Comparison of ENCODE assay signal across 36 mouse cellular contexts in the genomic region with DNA sequence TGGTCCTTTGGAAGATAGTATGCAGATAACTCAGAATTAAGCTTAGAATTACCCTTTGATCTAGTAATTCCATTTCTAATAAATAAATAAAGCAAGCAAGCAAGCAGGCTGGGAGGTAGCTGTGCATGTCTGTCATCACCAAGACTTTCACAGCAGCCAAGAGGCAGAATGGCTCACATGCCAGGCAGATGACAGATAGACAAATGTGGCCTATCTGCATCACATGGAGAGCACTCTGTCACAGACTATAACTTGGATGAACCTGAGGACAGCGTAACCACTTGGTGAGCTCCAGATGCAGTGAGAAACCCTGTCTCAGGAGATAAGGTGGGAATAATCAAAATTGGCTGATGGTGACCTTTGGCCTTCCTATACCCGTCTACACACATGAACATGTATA. TPM values are rescaled to one million over a fixed set of nuclear protein-coding genes. Genes with fewer than 3 reads are reported as not detected.
DNase-seq lines count a peak whose midpoint lies in the region; ATAC-seq and TF ChIP-seq lines count a peak whose summit lies in the region.
"Had no signal": no experiment of that assay in that cellular context is flagged by ENCODE, and none has a peak within 500 bp of the region (broad histone marks: within the 10 kb centered on the region; RNA-seq: fewer than 3 reads in every experiment).

No protein-coding gene starts in this region.

- H3K4me2 ChIP-seq in heart, embryonic 16.5 days (ENCODE audit: low read depth, low read length) = no peak overlapping the region
- H3K4me2 ChIP-seq: forebrain, embryonic 13.5 days; hindbrain, embryonic 15.5 days; kidney, embryonic 15.5 days; limb, embryonic 13.5 days; midbrain, embryonic 15.5 days had no signal

- no peaks in the 10 kb centered on the region for H3K79me2 ChIP-seq in heart, adult 2 months (replicated peaks; ENCODE audit: control insufficient read depth, insufficient read depth, low read length)
- H3K79me2 ChIP-seq in MEL (ENCODE audit: control insufficient read depth, insufficient read depth, low read length, poor library complexity) = no peaks in the 10 kb centered on the region

- H3K4me3 ChIP-seq in heart, adult 2 months = no peak overlapping the region
- H3K4me3 ChIP-seq in heart, embryonic 16.5 days (ENCODE audit: low read length) = no peak overlapping the region
- no peak overlapping the region for H3K4me3 ChIP-seq in MEL (ENCODE audit: control insufficient read depth in 1 of 2, insufficient read depth in 1 of 2, low read depth in 2 of 2, low read length in 2 of 2)
- H3K4me3 ChIP-seq: forebrain, embryonic 13.5 days; hindbrain, embryonic 10.5 days; hindbrain, embryonic 15.5 days; kidney, embryonic 15.5 days; layer of hippocampus, adult 2 months; left cerebral cortex, adult 2 months; limb, embryonic 13.5 days; midbrain, embryonic 10.5 days; midbrain, embryonic 15.5 days had no signal

- H3K4me1 ChIP-seq in heart, adult 2 months (ENCODE audit: control insufficient read depth, insufficient read depth, low read length) = peaks cover 16% of the 10 kb centered on the region
- H3K4me1 ChIP-seq in heart, embryonic 16.5 days (ENCODE audit: control insufficient read depth, insufficient read depth, low read length) = peaks cover 35% of the 10 kb centered on the region
- H3K4me1 ChIP-seq in MEL (ENCODE audit: control insufficient read depth in 1 of 2, insufficient read depth in 2 of 2, low read length in 2 of 2) = peaks cover 4 to 12% of the 10 kb centered on the region in 2 experiments; a peak in 3 of 4 replicates

- WGBS in heart, adult 2 months = 54% methylated on average over 2 of the region's 2 CpGs
- WGBS in heart, embryonic 16.5 days = 40% methylated on average over 2 of the region's 2 CpGs

- H3K9me3 ChIP-seq in heart, embryonic 16.5 days (replicated peaks; ENCODE audit: control insufficient read depth, low read length) = no peaks in the 10 kb centered on the region
- H3K9me3 ChIP-seq in MEL (replicated peaks; ENCODE audit: insufficient read depth, low read length) = no peaks in the 10 kb centered on the region
- H3K9me3 ChIP-seq: forebrain, embryonic 13.5 days; G1E; hindbrain, embryonic 10.5 days; hindbrain, embryonic 15.5 days; kidney, embryonic 15.5 days; limb, embryonic 13.5 days; midbrain, embryonic 10.5 days; midbrain, embryonic 15.5 days had no signal

- TF ChIP-seq POLR2A in heart, adult 2 months (IDR thresholded peaks at IDR 0.05; ENCODE audit: insufficient read depth, low read depth, low read length) = no peak
- TF ChIP-seq POLR2A in MEL (IDR thresholded peaks at IDR 0.05; ENCODE audit: control insufficient read depth in 1 of 2, insufficient read depth in 1 of 2, low read depth in 1 of 2, low read length in 2 of 2, poor library complexity in 1 of 2) = no peak

- no peaks in the 10 kb centered on the region for H3K36me3 ChIP-seq in heart, adult 2 months (ENCODE audit: control insufficient read depth, insufficient read depth, low read length)
- no peaks in the 10 kb centered on the region for H3K36me3 ChIP-seq in heart, embryonic 16.5 days (ENCODE audit: control insufficient read depth, insufficient read depth)
- H3K36me3 ChIP-seq in MEL (ENCODE audit: control insufficient read depth in 1 of 2, insufficient read depth in 2 of 2, low read length in 2 of 2) = peaks cover 0 to 5% of the 10 kb centered on the region in 2 experiments; a peak in 1 of 4 replicates
- H3K36me3 ChIP-seq: hindbrain, embryonic 15.5 days; kidney, embryonic 15.5 days; midbrain, embryonic 10.5 days; midbrain, embryonic 15.5 days had no signal

- intact Hi-C loops in heart, adult 2 months (cut with DNase I) = no loop called here
- intact Hi-C loops in heart, postnatal 10 days (cut with DNase I) = no loop called here
- intact Hi-C loops in left cerebral cortex, postnatal 4 days (cut with DNase I) = no loop called here

- no peak for TF ChIP-seq RAD21 in MEL (IDR thresholded peaks at IDR 0.05; ENCODE audit: low read depth, low read length)

- no peak for ATAC-seq in heart, embryonic 16.5 days (replicated peaks; ENCODE audit: extremely low read depth, insufficient read depth, low FRiP score)
- peak; percentile 64 for ATAC-seq in megakaryocyte-erythroid progenitor cell, adult 5-6 weeks (replicated peaks; ENCODE audit: low FRiP score, low TSS enrichment, poor library complexity, severe bottlenecking)
- ATAC-seq: forebrain, embryonic 13.5 days; midbrain, embryonic 15.5 days; Patski had no signal

- no peak overlapping the region for H3K9ac ChIP-seq in heart, adult 2 months (ENCODE audit: low read depth, low read length)
- no peak overlapping the region for H3K9ac ChIP-seq in heart, embryonic 16.5 days (ENCODE audit: low read length)
- H3K9ac ChIP-seq in MEL (ENCODE audit: control insufficient read depth, low read depth, low read length, poor library complexity, severe bottlenecking) = no peak overlapping the region
- H3K9ac ChIP-seq: forebrain, embryonic 13.5 days; hindbrain, embryonic 15.5 days; kidney, embryonic 15.5 days; limb, embryonic 13.5 days; midbrain, embryonic 15.5 days had no signal

- no peak for DNase-seq in heart, adult 2 months
- DNase-seq in heart, postnatal 10 days = no peak
- DNase-seq in heart, adult 11 months = no peak
- no peak for DNase-seq in MEL (ENCODE audit: low read depth, low spot score)
- DNase-seq in left cerebral cortex, postnatal 4 days = no peak
- DNase-seq: adrenal gland, postnatal 10 days; cerebellum, adult 11 months; cerebellum, adult 9-10 months; cerebellum, postnatal 36 days; gastrocnemius, postnatal 25 days; kidney, adult 18-20 months; kidney, postnatal 25 days; lung, adult 2 months; lung, postnatal 10 days; right cerebral cortex, postnatal 25 days; thymus, postnatal 14 days had no signal

- peak; percentile 88 for TF ChIP-seq EP300 in heart, adult 2 months (IDR thresholded peaks at IDR 0.05; ENCODE audit: insufficient read depth, low read depth, low read length)
- TF ChIP-seq EP300 in MEL (IDR thresholded peaks at IDR 0.05; ENCODE audit: low read depth in 1 of 2, low read length in 2 of 2) = 0 out of 4 replicates have a peak, but pooled peaks of 1 of the 2 experiments have one; percentile 13

- no peak for TF ChIP-seq CTCF in heart, adult 2 months (IDR thresholded peaks at IDR 0.05)
- TF ChIP-seq CTCF in MEL (IDR thresholded peaks at IDR 0.05 in 2 of 3, conservative IDR thresholded peaks at IDR 0.05 in 1 of 3; ENCODE audit: control insufficient read depth in 1 of 3, insufficient read depth in 1 of 3, low read depth in 2 of 3, low read length in 3 of 3, poor library complexity in 1 of 3, severe bottlenecking in 1 of 3) = no peak

- no peak overlapping the region for H3K27ac ChIP-seq in heart, adult 2 months
- peak overlapping the region; percentile 21; the same call in 1 of the 2 replicates for H3K27ac ChIP-seq in heart, embryonic 16.5 days (ENCODE audit: low read length)
- no peak overlapping the region for H3K27ac ChIP-seq in MEL (ENCODE audit: control insufficient read depth, low read depth, low read length)
- H3K27ac ChIP-seq: forebrain, embryonic 13.5 days; hindbrain, embryonic 15.5 days; kidney, embryonic 15.5 days; layer of hippocampus, adult 2 months; left cerebral cortex, adult 2 months; limb, embryonic 13.5 days; macrophage; midbrain, embryonic 10.5 days; midbrain, embryonic 15.5 days had no signal

- no peaks in the 10 kb centered on the region for H3K27me3 ChIP-seq in heart, adult 2 months (ENCODE audit: control insufficient read depth, insufficient read depth, low read length)
- no peaks in the 10 kb centered on the region for H3K27me3 ChIP-seq in heart, embryonic 16.5 days (ENCODE audit: control insufficient read depth, insufficient read depth, low read length)
- no peaks in the 10 kb centered on the region for H3K27me3 ChIP-seq in MEL (ENCODE audit: control insufficient read depth in 1 of 2, insufficient read depth in 2 of 2, low read length in 2 of 2)
- H3K27me3 ChIP-seq: forebrain, embryonic 13.5 days; hindbrain, embryonic 15.5 days; kidney, embryonic 15.5 days; limb, embryonic 13.5 days; midbrain, embryonic 15.5 days; Patski had no signal

RNA-seq across cellular contexts. Expression of a gene that starts 20.8 kb away (rescaled TPM):
- 10 to 100 TPM; 34.9 to 37.5 TPM for total RNA-seq in heart, adult 2 months (2021)
- polyA plus RNA-seq in heart, adult 2 months (2012; rRNA removed) = 34.8 and 37.4 TPM in 2 replicates
- 10 to 100 TPM; 29.3 to 30.4 TPM for total RNA-seq in heart, postnatal 10 days (2021)
- 7.0 and 8.2 TPM in 2 replicates for polyA plus RNA-seq in heart, embryonic 16.5 days (2015; fragmentation: Nextera tagmentation; extraction: Ambion mirVana)
- 27.7 and 29.8 TPM in 2 replicates for total RNA-seq in MEL (2012; rRNA removed)
- 10 to 100 TPM; 62.5 to 69.7 TPM for polyA plus RNA-seq in MEL (2012; ENCODE audit: insufficient read depth in 1 of 2, insufficient read length in 2 of 2, low read depth in 1 of 2, low replicate concordance in 2 of 2, missing spikeins in 1 of 2)
- total RNA-seq in megakaryocyte-erythroid progenitor cell, adult 5-6 weeks (2014; fragmentation: Nextera tagmentation) = 31.6 and 33.3 TPM in 2 replicates
- total RNA-seq in megakaryocyte-erythroid progenitor cell, adult 5-6 weeks (2017) = 9.4 and 10.0 TPM in 2 replicates
- 100 to 1,000 TPM; 184 to 189 TPM for total RNA-seq in left cerebral cortex, postnatal 4 days (2021)

RNA-seq across cellular contexts. Expression of a gene that starts 34.6 kb away (rescaled TPM):
- 10 to 100 TPM; 22.3 to 25.1 TPM for total RNA-seq in heart, adult 2 months (2021)
- polyA plus RNA-seq in heart, adult 2 months (2012; rRNA removed) = 22.4 and 29.3 TPM in 2 replicates
- total RNA-seq in heart, postnatal 10 days (2021) = 10 to 100 TPM; 29.3 to 35.8 TPM
- 38.3 and 42.6 TPM in 2 replicates for polyA plus RNA-seq in heart, embryonic 16.5 days (2015; fragmentation: Nextera tagmentation; extraction: Ambion mirVana)
- 90.6 and 105 TPM in 2 replicates for total RNA-seq in MEL (2012; rRNA removed)
- 100 to 1,000 TPM in 1 of 2 experiments, not detected in 1; 159 TPM for polyA plus RNA-seq in MEL (2012; ENCODE audit: insufficient read depth in 1 of 2, insufficient read length in 2 of 2, low read depth in 1 of 2, low replicate concordance in 2 of 2, missing spikeins in 1 of 2)
- 79.6 and 114 TPM in 2 replicates for total RNA-seq in megakaryocyte-erythroid progenitor cell, adult 5-6 weeks (2014; fragmentation: Nextera tagmentation)
- total RNA-seq in megakaryocyte-erythroid progenitor cell, adult 5-6 weeks (2017) = 58.8 and 83.3 TPM in 2 replicates
- total RNA-seq in left cerebral cortex, postnatal 4 days (2021) = 10 to 100 TPM; 64.5 to 67.2 TPM

RNA-seq across cellular contexts. Expression of a gene that starts 39.2 kb away (rescaled TPM):
- total RNA-seq in heart, adult 2 months (2021) = under 1 TPM; 0.21 to 0.27 TPM
- polyA plus RNA-seq in heart, adult 2 months (2012; rRNA removed) = 0.50 TPM in 1 of 2 replicates, not detected in the other
- total RNA-seq in heart, postnatal 10 days (2021) = under 1 TPM in 1 of 2 experiments, not detected in 1; 0.41 TPM
- not detected in 2 replicates for polyA plus RNA-seq in heart, embryonic 16.5 days (2015; fragmentation: Nextera tagmentation; extraction: Ambion mirVana)
- 0.59 and 0.65 TPM in 2 replicates for total RNA-seq in MEL (2012; rRNA removed)
- polyA plus RNA-seq in MEL (2012; ENCODE audit: insufficient read depth in 1 of 2, insufficient read length in 2 of 2, low read depth in 1 of 2, low replicate concordance in 2 of 2, missing spikeins in 1 of 2) = under 1 TPM in 1 of 2 experiments, not detected in 1; 0.43 TPM
- total RNA-seq in megakaryocyte-erythroid progenitor cell, adult 5-6 weeks (2014; fragmentation: Nextera tagmentation) = 2.6 TPM in 1 of 2 replicates, not detected in the other
- total RNA-seq in megakaryocyte-erythroid progenitor cell, adult 5-6 weeks (2017) = not detected in 2 replicates
- total RNA-seq in left cerebral cortex, postnatal 4 days (2021) = under 1 TPM; 0.40 to 0.74 TPM
- total RNA-seq: adrenal gland, postnatal 10 days; gastrocnemius, postnatal 25 days; heart, adult 18-20 months had no signal
- polyA plus RNA-seq: embryonic facial prominence, embryonic 11.5 days; forebrain, embryonic 13.5 days; G1E; hindbrain, embryonic 10.5 days; hindbrain, embryonic 15.5 days; intestine, embryonic 14.5 days; kidney, embryonic 15.5 days; macrophage; midbrain, embryonic 10.5 days; neural tube, embryonic 11.5 days; Patski; stomach, embryonic 16.5 days; urinary bladder, adult 2 months had no signal

RNA-seq across cellular contexts. Expression of a gene that starts 58.8 kb away (rescaled TPM):
- total RNA-seq in heart, adult 2 months (2021) = 10 to 100 TPM; 21.8 to 24.3 TPM
- polyA plus RNA-seq in heart, adult 2 months (2012; rRNA removed) = 26.7 and 27.4 TPM in 2 replicates
- total RNA-seq in heart, postnatal 10 days (2021) = 10 to 100 TPM; 22.9 to 24.5 TPM
- 26.0 and 26.1 TPM in 2 replicates for polyA plus RNA-seq in heart, embryonic 16.5 days (2015; fragmentation: Nextera tagmentation; extraction: Ambion mirVana)
- 0.88 and 1.8 TPM in 2 replicates for total RNA-seq in MEL (2012; rRNA removed)
- polyA plus RNA-seq in MEL (2012; ENCODE audit: insufficient read depth in 1 of 2, insufficient read length in 2 of 2, low read depth in 1 of 2, low replicate concordance in 2 of 2, missing spikeins in 1 of 2) = 1 to 10 TPM in 1 of 2 experiments, not detected in 1; 3.0 TPM
- total RNA-seq in megakaryocyte-erythroid progenitor cell, adult 5-6 weeks (2014; fragmentation: Nextera tagmentation) = 4.2 and 6.5 TPM in 2 replicates
- total RNA-seq in megakaryocyte-erythroid progenitor cell, adult 5-6 weeks (2017) = 5.0 and 8.7 TPM in 2 replicates
- 10 to 100 TPM; 53.6 to 59.2 TPM for total RNA-seq in left cerebral cortex, postnatal 4 days (2021)
